Mouse (Mus musculus) midbrain, embryonic 13.5 days (tissue): ENCODE data around the gene Ttc17. TPM values are rescaled to one million over a fixed set of nuclear protein-coding genes. Genes with fewer than 3 reads are reported as not detected.

Experiments used
- ATAC-seq: fragments of 200-750 bp; cut with Nextera tagmentation; 2 replicates; pipeline ENCODE4 v1.8.0; 2017; ENCODE audit warnings: mild to moderate bottlenecking, moderate TSS enrichment, moderate library complexity
- H3K27ac ChIP-seq: fragments of 300-500 bp; sonication (generic); 2 replicates; pipeline ENCODE4 v1.5.1; 2015; ENCODE audit warnings: inconsistent platforms, mild to moderate bottlenecking, moderate library complexity
- H3K27me3 ChIP-seq: fragments of 300-500 bp; sonication (generic); 2 replicates; pipeline ENCODE4 v1.6.1; 2015; ENCODE audit warnings: mild to moderate bottlenecking, inconsistent platforms
- H3K36me3 ChIP-seq: fragments of 300-500 bp; sonication (generic); 2 replicates; pipeline ENCODE4 v1.6.1; 2015; ENCODE audit warnings: mild to moderate bottlenecking, inconsistent platforms
- H3K4me1 ChIP-seq: fragments of 300-500 bp; sonication (generic); replicated peaks from 2 replicates; pipeline ENCODE4 v1.6.1; 2015; ENCODE audit warnings: inconsistent platforms
- H3K4me2 ChIP-seq: fragments of 300-500 bp; sonication (generic); replicated peaks from 2 replicates; pipeline ENCODE4 v1.6.1; 2015; ENCODE audit warnings: moderate library complexity, mild to moderate bottlenecking, inconsistent platforms
- H3K4me3 ChIP-seq: fragments of 300-500 bp; sonication (generic); replicated peaks from 2 replicates; pipeline ENCODE4 v1.5.1; 2015; ENCODE audit warnings: mild to moderate bottlenecking, inconsistent platforms
- H3K9ac ChIP-seq: fragments of 300-500 bp; sonication (generic); replicated peaks from 2 replicates; pipeline ENCODE4 v1.6.1; 2015; ENCODE audit warnings: mild to moderate bottlenecking, inconsistent platforms
- H3K9me3 ChIP-seq: fragments of 300-500 bp; sonication (generic); 2 replicates; pipeline ENCODE4 v1.6.1; 2016; ENCODE audit warnings: mild to moderate bottlenecking, inconsistent platforms
- WGBS: fragments of 180-500 bp; shearing (Covaris S2); methylation state at CpG from one replicate; pipeline ENCODE4 v1.1.7; 2015; 5-methylcytosine and 5-hydroxymethylcytosine counted together
- polyA plus RNA-seq: library from polyadenylated mRNA; unstranded; fragments of >200 nt; fragmentation: Nextera tagmentation; extraction: Ambion mirVana; gene quantifications from 2 replicates; pipeline ENCODE4 v1.2.1, GENCODE M21; 2015

Gene Ttc17
- polyA plus RNA-seq, 1 experiment from 2014 or later, result 21.7 TPM

DNA sequence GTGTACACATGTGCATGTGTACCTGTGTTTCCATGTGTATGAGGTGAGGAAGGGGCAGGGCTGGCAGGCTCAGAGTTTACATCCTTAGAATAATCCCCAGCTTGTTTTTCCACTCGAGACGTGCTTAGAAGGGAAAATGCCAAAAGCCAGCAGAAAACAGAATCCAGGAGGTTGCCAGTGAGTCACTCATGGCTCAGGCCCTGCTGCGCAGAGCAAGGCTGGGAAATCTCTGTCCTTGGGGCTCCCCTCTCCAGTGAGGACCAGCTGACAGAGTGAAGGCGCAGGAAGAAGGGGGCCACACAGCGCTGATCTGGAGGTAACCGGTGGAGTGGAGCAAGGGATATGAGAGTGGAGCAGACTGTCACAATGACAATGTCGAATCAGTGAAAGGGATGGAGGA is 119.1 kb downstream of the Ttc17 start:
- Histone ChIP-seq H3K9me3 (no peaks in the 10 kb centered on the region), H3K4me2 (no peak overlapping the region), H3K27me3 (no peaks in the 10 kb centered on the region), H3K9ac (no peak overlapping the region), H3K4me3 (no peak overlapping the region), H3K27ac (no peak overlapping the region), H3K4me1 (peaks cover 31% of the 10 kb centered on the region), H3K36me3 (no peaks in the 10 kb centered on the region)
- no peak for ATAC-seq
- 58% methylated on average over 7 of the region's 7 CpGs for whole genome bisulfite sequencing

DNA sequence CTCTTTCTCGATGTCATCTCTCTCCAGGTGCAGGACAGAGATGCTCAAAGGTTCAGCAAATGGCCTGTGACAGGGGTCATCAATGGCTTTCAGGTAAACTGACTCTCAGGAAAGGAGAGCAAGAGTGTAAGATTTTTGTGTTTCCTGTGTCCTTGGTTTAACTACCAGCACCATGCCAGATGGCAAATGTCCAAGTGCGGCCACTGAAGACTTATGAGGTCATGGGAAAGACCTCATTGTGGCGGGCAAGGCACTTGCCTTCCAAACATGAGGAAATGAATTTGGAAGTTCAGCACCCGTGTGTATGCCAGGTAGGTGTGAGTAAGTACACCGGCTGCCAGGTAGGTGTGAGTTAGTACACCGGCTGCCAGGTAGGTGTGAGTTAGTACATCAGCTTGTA is 123.0 kb downstream of the Ttc17 start:
- H3K9me3 ChIP-seq, result no peaks in the 10 kb centered on the region
- 86% methylated on average over 6 of the region's 6 CpGs for WGBS
- no peak overlapping the region for H3K4me2 ChIP-seq
- H3K4me1 ChIP-seq, result peaks cover 12% of the 10 kb centered on the region
- no peak overlapping the region for H3K9ac ChIP-seq
- no peak for ATAC-seq
- H3K27ac ChIP-seq, result no peak overlapping the region
- H3K36me3 ChIP-seq, result no peaks in the 10 kb centered on the region
- no peak overlapping the region for H3K4me3 ChIP-seq
- H3K27me3 ChIP-seq, result no peaks in the 10 kb centered on the region; the same call in 1 of the 2 replicates

DNA sequence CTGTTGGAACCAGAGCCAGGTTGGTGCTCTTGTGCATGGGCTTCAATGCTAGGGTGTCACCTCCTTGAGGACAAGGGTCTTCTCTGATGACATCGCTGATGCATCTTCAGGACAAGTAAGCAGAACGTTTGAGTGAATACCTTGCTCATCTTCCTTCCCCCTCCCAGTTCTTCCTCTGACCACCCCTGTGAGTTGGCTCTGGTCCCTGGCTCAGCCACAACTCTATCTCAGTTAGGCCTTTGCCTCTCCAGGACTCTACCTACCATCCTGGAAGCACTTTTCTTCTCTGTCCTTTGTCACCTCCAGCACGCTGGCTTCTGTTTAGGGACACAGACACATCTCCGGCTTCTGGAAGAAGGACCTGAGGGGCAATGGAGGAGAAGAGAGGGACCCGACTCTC is 126.9 kb downstream of the Ttc17 start:
- ATAC-seq, result no peak
- WGBS, result 87% methylated on average over 5 of the region's 5 CpGs
- no peaks in the 10 kb centered on the region for H3K9me3 ChIP-seq

DNA sequence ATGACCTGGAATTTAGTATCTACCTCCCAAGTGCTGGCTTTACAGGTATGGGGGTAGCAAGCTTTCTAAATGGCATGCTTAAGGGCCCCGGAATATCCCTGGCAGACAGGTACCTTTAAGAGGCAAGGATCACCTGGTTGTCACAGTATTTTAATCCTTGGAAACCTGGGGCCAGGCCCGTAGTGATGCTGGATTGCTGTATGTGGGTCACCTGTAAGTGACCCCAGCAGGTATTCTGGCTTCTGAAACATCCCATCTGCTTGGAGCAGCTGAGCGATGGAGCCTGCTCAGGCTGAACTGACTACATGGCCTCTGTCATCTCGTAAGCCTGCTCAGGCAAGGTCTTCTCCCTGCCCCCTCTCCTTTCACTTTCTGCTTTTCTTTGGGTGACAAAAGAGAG is 130.4 kb downstream of the Ttc17 start:
- Histone ChIP-seq H3K9me3 (no peaks in the 10 kb centered on the region), H3K27ac (no peak overlapping the region)
- 78% methylated on average over 4 of the region's 4 CpGs for WGBS

More for the DNA sequence above, 126.9 kb downstream of the Ttc17 start:
- Histone ChIP-seq H3K4me1 (no peaks in the 10 kb centered on the region), H3K4me3 (no peak overlapping the region), H3K4me2 (no peak overlapping the region), H3K9ac (no peak overlapping the region), H3K27me3 (peaks cover 8% of the 10 kb centered on the region), H3K36me3 (no peaks in the 10 kb centered on the region), H3K27ac (no peak overlapping the region)

DNA sequence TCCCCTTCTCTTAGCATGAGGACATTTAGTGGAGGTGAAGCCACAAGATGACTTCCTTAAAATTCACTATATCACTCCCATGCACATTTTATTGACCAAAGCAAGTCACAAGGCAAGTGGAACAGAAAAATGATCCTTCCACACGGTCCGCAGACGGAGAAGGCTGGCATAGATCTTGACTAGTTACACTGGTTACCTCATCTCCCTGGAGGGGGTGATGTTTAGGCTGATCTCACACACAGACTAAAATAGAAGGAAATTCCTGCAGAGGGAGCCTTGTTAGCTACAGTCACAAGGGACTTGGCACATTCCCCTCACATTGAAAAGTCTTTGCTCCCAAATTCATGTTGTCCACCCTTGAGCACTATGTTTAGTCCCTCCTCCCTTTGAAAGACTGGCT is 130.8 kb downstream of the Ttc17 start:
- Histone ChIP-seq H3K27me3 (peaks cover 17% of the 10 kb centered on the region), H3K9ac (no peak overlapping the region), H3K4me2 (no peak overlapping the region), H3K9me3 (no peaks in the 10 kb centered on the region), H3K27ac (no peak overlapping the region), H3K4me3 (no peak overlapping the region), H3K36me3 (no peaks in the 10 kb centered on the region), H3K4me1 (peaks cover 14% of the 10 kb centered on the region; the same call in 1 of the 2 replicates)
- WGBS, result 93% methylated on average over 3 of the region's 3 CpGs
- no peak for ATAC-seq

More for the DNA sequence above, 130.4 kb downstream of the Ttc17 start:
- Histone ChIP-seq H3K4me1 (peaks cover 14% of the 10 kb centered on the region; the same call in 1 of the 2 replicates), H3K9ac (no peak overlapping the region), H3K36me3 (no peaks in the 10 kb centered on the region), H3K4me2 (no peak overlapping the region), H3K4me3 (no peak overlapping the region), H3K27me3 (peaks cover 17% of the 10 kb centered on the region)
- ATAC-seq, result no peak

DNA sequence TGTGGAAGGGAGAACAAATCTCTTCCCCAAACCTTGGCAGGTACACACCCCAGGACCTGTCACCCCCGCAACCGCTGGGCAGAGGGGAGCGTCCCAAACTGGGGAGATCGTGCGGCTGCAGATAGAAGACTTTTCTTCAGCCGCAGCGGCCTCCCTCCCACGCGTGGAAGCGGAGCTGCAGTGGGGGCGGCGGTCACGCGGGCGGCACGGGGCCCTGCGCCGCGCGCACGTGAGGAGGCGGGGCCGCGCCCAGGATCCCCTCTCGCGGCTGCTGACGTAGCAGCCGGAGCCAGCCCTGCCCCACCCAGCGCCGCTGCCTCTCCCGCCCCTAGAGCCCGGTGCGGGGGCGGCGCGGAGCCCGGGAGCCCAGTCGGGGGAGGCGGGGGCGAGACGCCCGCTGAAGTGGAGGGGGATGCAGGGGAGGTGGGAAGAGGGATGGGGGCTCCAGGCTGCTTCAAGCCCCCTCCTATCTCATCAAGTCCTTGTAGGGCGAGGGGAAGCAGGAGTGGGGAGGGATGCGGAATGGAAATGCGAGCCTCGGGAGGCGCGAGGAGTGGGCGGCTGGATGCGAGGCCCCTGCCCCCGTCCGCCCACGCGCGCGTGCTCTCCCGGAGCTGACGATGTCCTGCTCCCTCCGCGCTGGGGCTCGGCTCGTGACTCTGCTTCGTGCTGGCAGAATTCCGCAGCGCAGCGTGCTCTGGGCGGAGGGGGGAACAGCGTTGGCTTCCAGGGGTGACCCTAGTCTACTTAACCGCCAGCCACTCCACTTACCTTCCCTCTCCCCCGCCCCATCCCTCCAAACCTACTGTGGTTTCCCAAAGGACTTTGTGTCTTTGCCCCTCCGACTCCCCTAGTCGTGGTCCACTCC is 133.1 kb downstream of the Ttc17 start:
- WGBS, result under 1% methylated on average over 69 of the region's 72 CpGs
- peak; percentile 87 for ATAC-seq
- Histone ChIP-seq H3K4me1 (peaks cover 14% of the 10 kb centered on the region; the same call in 1 of the 2 replicates), H3K4me2 (peak overlapping the region; percentile 88), H3K27me3 (peaks cover 17% of the 10 kb centered on the region), H3K9me3 (no peaks in the 10 kb centered on the region), H3K4me3 (peak overlapping the region; percentile 57), H3K36me3 (no peaks in the 10 kb centered on the region), H3K27ac (peak overlapping the region; percentile 40; the same call in 1 of the 2 replicates), H3K9ac (peak overlapping the region; percentile 83)

DNA sequence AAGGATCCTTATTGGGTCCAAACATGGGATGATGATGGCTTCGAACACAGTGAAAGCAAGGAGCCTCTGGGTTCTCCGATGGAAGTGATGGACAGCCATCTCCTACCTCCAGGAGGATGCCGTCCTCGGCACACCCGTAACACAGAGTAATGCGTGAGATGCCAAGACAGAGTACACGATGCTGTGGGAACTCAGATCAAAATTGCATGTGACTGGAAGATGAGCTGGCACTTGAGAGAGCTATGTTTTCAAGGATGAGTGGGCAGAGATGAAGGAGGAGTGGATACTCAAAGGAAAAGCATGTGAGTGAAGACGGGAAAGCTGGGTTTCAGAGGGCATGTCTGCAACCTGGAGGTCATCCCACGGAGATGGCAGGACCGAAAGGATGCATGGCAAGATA is 135.3 kb downstream of the Ttc17 start:
- Histone ChIP-seq H3K4me3 (no peak overlapping the region), H3K4me1 (peaks cover 32% of the 10 kb centered on the region), H3K4me2 (no peak overlapping the region), H3K36me3 (no peaks in the 10 kb centered on the region), H3K9ac (no peak overlapping the region), H3K27me3 (peaks cover 17% of the 10 kb centered on the region), H3K27ac (no peak overlapping the region), H3K9me3 (no peaks in the 10 kb centered on the region)
- no peak for ATAC-seq
- 94% methylated on average over 10 of the region's 10 CpGs for WGBS

DNA sequence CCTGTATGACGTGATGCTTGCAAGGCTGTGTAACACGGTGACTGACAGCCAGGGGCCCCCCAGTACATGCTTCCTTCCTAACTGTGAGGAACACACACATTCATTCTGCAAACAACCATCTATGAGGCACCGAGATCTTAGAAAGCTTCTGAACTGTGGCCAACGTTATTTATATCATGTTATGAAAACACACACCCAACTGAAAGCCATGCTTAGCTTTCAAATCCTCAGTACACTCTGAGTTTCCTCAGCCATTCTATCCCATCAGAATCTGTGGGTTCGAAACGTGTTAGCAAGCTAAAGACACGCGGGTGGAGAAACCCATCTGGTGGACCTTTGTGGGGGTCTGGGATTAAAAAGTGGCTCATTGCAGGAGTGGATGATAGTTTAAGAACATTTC is 137.7 kb downstream of the Ttc17 start:
- Histone ChIP-seq H3K4me2 (no peak overlapping the region), H3K4me1 (peaks cover 46% of the 10 kb centered on the region), H3K9me3 (no peaks in the 10 kb centered on the region), H3K27ac (no peak overlapping the region), H3K9ac (no peak overlapping the region), H3K36me3 (no peaks in the 10 kb centered on the region), H3K27me3 (peaks cover 6% of the 10 kb centered on the region; the same call in 1 of the 2 replicates), H3K4me3 (no peak overlapping the region)
- WGBS, result 90% methylated on average over 8 of the region's 8 CpGs
- ATAC-seq, result no peak

DNA sequence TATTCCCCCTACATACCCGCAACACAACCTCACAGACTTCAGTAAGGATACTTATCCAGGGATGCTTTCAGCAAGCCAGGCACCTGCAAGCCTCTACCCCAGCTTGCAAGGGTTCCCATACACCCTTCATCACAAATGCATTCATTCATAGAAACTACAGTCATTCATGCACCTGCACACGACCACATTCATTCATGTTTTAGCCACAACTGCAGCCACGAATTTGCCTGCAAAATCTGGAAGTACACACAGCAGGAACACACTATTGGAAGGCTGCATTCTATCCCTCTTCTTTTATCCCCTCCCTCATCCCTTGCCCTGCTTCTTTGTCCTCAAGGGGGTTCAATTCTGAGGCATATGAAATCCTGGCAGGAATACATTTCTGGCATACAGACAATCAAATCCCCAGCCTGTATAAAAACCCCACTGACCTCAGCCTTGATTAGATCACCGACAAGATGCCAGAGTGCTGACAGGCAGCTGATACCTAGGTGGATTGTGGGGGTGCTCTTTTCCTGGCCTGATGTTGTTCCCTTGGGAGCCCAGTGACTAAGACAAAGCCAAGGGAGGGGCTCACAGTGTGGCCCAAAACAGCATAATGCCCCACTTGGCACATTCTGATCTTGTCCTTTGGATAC is 139.2 kb downstream of the Ttc17 start:
- H3K36me3 ChIP-seq, result no peaks in the 10 kb centered on the region
- no peak overlapping the region for H3K4me2 ChIP-seq
- no peak overlapping the region for H3K4me3 ChIP-seq
- peaks cover 2% of the 10 kb centered on the region; the same call in 1 of the 2 replicates for H3K27me3 ChIP-seq
- 0 out of 2 replicates have a peak overlapping the region, but pooled peaks have one; percentile 16 for H3K9ac ChIP-seq
- ATAC-seq, result no peak
- no peaks in the 10 kb centered on the region for H3K9me3 ChIP-seq
- H3K4me1 ChIP-seq, result peaks cover 49% of the 10 kb centered on the region
- WGBS, result 15% methylated on average over 4 of the region's 4 CpGs
- H3K27ac ChIP-seq, result peak overlapping the region; percentile 56; the same call in 1 of the 2 replicates

DNA sequence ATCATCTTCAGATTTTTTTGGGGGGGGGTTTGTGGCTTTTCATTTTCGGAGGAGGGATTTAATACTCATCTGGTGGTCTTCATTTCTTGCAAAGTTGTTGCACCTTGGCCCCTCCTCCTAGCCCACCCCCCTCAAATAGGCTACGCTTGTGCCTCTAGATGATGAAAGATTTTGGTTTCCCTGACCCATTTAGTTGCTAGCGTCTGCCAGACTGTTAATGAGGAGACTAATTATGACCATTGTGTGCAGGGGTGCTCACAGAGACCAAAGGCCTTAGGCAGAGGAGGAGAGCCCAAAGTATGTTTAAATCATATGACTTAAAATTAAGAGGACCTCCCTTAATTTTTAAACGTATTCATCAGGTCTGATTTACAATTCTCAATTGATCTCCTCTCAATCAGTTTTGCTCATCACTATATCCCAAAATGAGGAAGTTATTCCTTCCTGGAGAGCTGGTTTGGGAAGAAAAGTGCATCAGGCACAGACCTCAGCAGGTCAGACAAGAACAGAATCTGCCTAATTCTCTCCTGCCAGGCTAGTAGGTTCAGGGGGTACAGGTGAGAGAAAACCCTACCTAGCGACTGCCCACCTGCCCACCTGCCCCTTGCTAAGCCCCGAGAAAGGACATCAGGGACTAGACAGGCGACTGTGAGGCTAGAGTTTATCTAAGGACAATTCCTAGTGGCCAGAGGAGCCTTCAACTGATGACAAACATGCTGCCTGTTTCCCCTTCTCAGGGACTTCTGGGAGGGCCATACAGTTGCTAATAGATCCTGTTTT is 139.9 kb downstream of the Ttc17 start:
- ATAC-seq, result no peak
- no peaks in the 10 kb centered on the region for H3K36me3 ChIP-seq
- no peaks in the 10 kb centered on the region for H3K9me3 ChIP-seq
- WGBS, result 16% methylated on average over 7 of the region's 7 CpGs
- H3K27me3 ChIP-seq, result no peaks in the 10 kb centered on the region; the same call in 1 of the 2 replicates
- peak overlapping the region; percentile 91 for H3K27ac ChIP-seq
- no peak overlapping the region for H3K9ac ChIP-seq
- peaks cover 50% of the 10 kb centered on the region for H3K4me1 ChIP-seq
- peak overlapping the region; percentile 77; the same call in 1 of the 2 replicates for H3K4me2 ChIP-seq
- no peak overlapping the region for H3K4me3 ChIP-seq

DNA sequence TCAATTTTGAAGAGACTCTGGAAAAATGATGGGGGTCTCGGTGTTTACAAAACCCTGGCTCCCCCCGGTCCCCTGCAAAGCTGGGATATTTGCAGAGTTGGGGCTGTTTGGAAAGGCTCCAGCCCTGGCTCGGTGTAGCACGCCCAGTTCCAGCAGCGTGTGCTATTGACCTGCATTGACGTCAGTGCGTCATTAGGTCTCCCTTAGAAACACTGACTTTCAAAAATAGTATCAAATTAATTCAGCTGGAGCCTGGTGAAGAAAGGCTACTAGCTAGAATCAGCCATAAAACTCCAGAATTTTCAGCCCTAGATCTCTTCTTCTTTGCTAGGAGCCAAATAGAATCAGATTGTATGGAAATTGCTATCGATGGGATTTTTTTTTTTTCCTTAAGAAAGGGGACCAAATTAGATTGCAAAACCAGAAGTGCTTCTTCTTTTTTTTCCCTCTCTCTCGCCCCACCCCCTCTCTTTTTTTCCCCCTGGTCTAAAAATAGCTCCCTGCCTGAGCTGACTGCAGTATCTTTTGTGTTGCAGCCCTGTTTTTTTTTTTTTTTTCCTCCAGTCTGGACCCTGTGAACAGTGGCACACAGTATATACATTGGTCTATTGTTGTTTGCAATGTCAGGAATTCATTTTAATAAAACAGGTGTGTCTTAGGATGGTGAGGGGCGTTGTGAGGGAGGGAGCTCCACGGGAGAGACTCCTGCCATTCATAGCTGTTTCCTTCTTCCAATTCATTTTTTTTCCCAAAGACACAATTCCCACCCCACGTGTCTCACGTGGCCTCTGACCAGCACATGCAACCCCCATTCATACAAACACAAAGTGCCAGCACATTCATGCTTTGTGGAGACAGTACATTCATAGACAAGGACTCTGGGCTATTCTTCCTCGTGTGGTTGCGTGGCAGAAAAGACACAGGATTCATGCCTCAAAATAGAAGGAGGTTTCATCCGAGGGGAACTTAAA is 141.0 kb downstream of the Ttc17 start:
- H3K4me2 ChIP-seq, result peak overlapping the region; percentile 77
- peak; percentile 85 for ATAC-seq
- no peaks in the 10 kb centered on the region for H3K36me3 ChIP-seq
- peak overlapping the region; percentile 39 for H3K4me3 ChIP-seq
- H3K9ac ChIP-seq, result peak overlapping the region; percentile 54
- peak overlapping the region; percentile 91 for H3K27ac ChIP-seq
- 2% methylated on average over 16 of the region's 16 CpGs for WGBS
- no peaks in the 10 kb centered on the region for H3K27me3 ChIP-seq
- no peaks in the 10 kb centered on the region for H3K9me3 ChIP-seq
- H3K4me1 ChIP-seq, result peaks cover 50% of the 10 kb centered on the region
